ENCODE assay signal across 7 mouse cellular contexts in the genomic region with DNA sequence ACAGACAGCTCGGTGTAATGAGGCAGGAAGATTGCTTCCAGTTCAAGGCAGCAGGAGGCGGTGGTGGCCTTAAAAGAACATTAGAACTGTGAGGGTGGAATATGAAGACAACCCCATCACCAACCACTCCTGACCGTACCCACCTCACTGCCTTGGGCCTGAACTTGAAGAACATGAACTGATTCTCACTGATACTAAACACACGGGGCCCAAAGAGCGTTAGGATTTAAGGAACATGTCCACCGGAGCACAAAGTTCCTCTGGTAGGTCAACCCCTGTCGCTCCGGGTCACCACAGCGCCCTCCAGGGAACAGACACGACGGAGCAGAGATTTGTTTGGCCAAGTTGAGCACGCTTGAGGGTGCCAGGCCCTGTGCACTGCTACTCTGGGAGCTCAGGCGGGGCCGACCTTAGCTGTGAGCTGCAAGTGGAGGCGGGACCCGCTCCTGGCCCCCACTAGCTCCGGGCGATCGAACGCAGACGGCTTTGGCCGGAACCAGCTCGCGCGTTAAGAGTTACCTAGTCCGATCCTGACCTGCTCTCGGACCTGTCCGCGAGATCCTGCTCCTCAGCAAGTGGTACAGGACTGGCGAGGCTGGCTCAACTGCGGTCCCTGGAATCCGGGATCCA. TPM values are rescaled to one million over a fixed set of nuclear protein-coding genes. Genes with fewer than 3 reads are reported as not detected.
A peak's percentile ranks its signal among the peaks of the same experiment; 100 is the strongest.
DNase-seq lines count a peak whose midpoint lies in the region; ATAC-seq and TF ChIP-seq lines count a peak whose summit lies in the region.

No protein-coding gene starts in this region.

- H3K4me3 ChIP-seq in G1E (ENCODE audit: low read depth, low read length) = peak overlapping the region; percentile 79
- peak overlapping the region; percentile 79 for H3K4me3 ChIP-seq in embryonic facial prominence, embryonic 13.5 days
- peak overlapping the region; percentile 84 for H3K4me3 ChIP-seq in heart, embryonic 16.5 days (ENCODE audit: low read length)

- peak overlapping the region; percentile 79 for H3K9ac ChIP-seq in embryonic facial prominence, embryonic 13.5 days
- H3K9ac ChIP-seq in heart, embryonic 16.5 days (ENCODE audit: low read length) = peak overlapping the region; percentile 84

- peak; percentile 80 for DNase-seq in CD4-positive helper T cell, adult 2 months (ENCODE audit: low read depth, low spot score)
- peak; percentile 36 for DNase-seq in G1E (ENCODE audit: low spot score)
- peak; percentile 55 to 56 for DNase-seq in left cerebral cortex, postnatal 14 days (ENCODE audit: low spot score in 2 of 2)
- peak; percentile 77 for DNase-seq in splenic B cell, adult 2 months (ENCODE audit: low read depth, low spot score)

- H3K27ac ChIP-seq in embryonic facial prominence, embryonic 13.5 days = peak overlapping the region; percentile 78
- peak overlapping the region; percentile 88 for H3K27ac ChIP-seq in heart, embryonic 16.5 days (ENCODE audit: low read length)

- ATAC-seq in G1E (ENCODE audit: extremely low read depth, insufficient number of reproducible peaks, low FRiP score, poor library complexity, severe bottlenecking) = no peak
- ATAC-seq in embryonic facial prominence, embryonic 13.5 days (ENCODE audit: insufficient number of reproducible peaks, insufficient read depth, low FRiP score, low TSS enrichment, low read depth) = peak; percentile 65; the same call in 1 of the 2 replicates
- peak; percentile 71 for ATAC-seq in heart, embryonic 16.5 days (replicated peaks; ENCODE audit: extremely low read depth, insufficient read depth, low FRiP score)
- ATAC-seq in megakaryocyte-erythroid progenitor cell, adult 5-6 weeks (replicated peaks; ENCODE audit: low FRiP score, low TSS enrichment, poor library complexity, severe bottlenecking) = peak; percentile 43

- H3K36me3 ChIP-seq in G1E (replicated peaks) = no peaks in the 10 kb centered on the region
- H3K36me3 ChIP-seq in embryonic facial prominence, embryonic 13.5 days = no peaks in the 10 kb centered on the region
- H3K36me3 ChIP-seq in heart, embryonic 16.5 days (ENCODE audit: control insufficient read depth, insufficient read depth) = no peaks in the 10 kb centered on the region
- H3K36me3 ChIP-seq in splenic B cell, adult 2 months (ENCODE audit: control insufficient read depth, insufficient read depth, low read length, poor library complexity, severe bottlenecking) = no peaks in the 10 kb centered on the region

- peak overlapping the region; percentile 84 for H3K4me2 ChIP-seq in embryonic facial prominence, embryonic 13.5 days
- peak overlapping the region; percentile 81 for H3K4me2 ChIP-seq in heart, embryonic 16.5 days (ENCODE audit: low read depth, low read length)

- under 1% methylated on average over 32 of the region's 32 CpGs for WGBS in embryonic facial prominence, embryonic 13.5 days
- WGBS in heart, embryonic 16.5 days = 1% methylated on average over 32 of the region's 32 CpGs

- 0 out of 2 replicates have a peak, but pooled peaks cover 5% of the 10 kb centered on the region for H3K9me3 ChIP-seq in G1E (replicated peaks)
- no peaks in the 10 kb centered on the region for H3K9me3 ChIP-seq in embryonic facial prominence, embryonic 13.5 days
- no peaks in the 10 kb centered on the region for H3K9me3 ChIP-seq in heart, embryonic 16.5 days (replicated peaks; ENCODE audit: control insufficient read depth, low read length)

- peaks cover 59% of the 10 kb centered on the region for H3K4me1 ChIP-seq in G1E (ENCODE audit: insufficient read depth, low read depth, low read length)
- H3K4me1 ChIP-seq in embryonic facial prominence, embryonic 13.5 days = peaks cover 9% of the 10 kb centered on the region
- peaks cover 9% of the 10 kb centered on the region for H3K4me1 ChIP-seq in heart, embryonic 16.5 days (ENCODE audit: control insufficient read depth, insufficient read depth, low read length)

- H3K27me3 ChIP-seq in G1E (ENCODE audit: insufficient read depth, low read length) = no peaks in the 10 kb centered on the region
- no peaks in the 10 kb centered on the region for H3K27me3 ChIP-seq in embryonic facial prominence, embryonic 13.5 days
- H3K27me3 ChIP-seq in heart, embryonic 16.5 days (ENCODE audit: control insufficient read depth, insufficient read depth, low read length) = no peaks in the 10 kb centered on the region
- no peaks in the 10 kb centered on the region for H3K27me3 ChIP-seq in splenic B cell, adult 2 months (ENCODE audit: control insufficient read depth, insufficient read depth, low read length, poor library complexity, severe bottlenecking)

- TF ChIP-seq CTCF in G1E (IDR thresholded peaks at IDR 0.05; ENCODE audit: low read depth, low read length) = no peak

- intact Hi-C loops in left cerebral cortex, postnatal 14 days (cut with DNase I) = loop anchor here (5.0 kb wide), 1 partner anchor 106 kb away; a partner anchor contains a TSS

RNA-seq across cellular contexts. Expression of a gene that starts 0.5 kb away (rescaled TPM):
- total RNA-seq in G1E (2014; fragmentation: Nextera tagmentation) (5.5 and 7.0 TPM in 2 replicates), G1E (2017) (3.0 and 3.2 TPM in 2 replicates)
- polyA plus RNA-seq in G1E (2012) = 2.9 and 4.2 TPM in 2 replicates
- polyA plus RNA-seq in embryonic facial prominence, embryonic 13.5 days (2015; fragmentation: Nextera tagmentation; extraction: Ambion mirVana) = 39.1 and 43.1 TPM in 2 replicates
- polyA plus RNA-seq in heart, embryonic 16.5 days (2015; fragmentation: Nextera tagmentation; extraction: Ambion mirVana) = 48.6 and 52.8 TPM in 2 replicates
- total RNA-seq in left cerebral cortex, postnatal 14 days (2021) = 10 to 100 TPM; 15.7 to 18.4 TPM
- total RNA-seq in megakaryocyte-erythroid progenitor cell, adult 5-6 weeks (2014; fragmentation: Nextera tagmentation) = 5.5 and 6.2 TPM in 2 replicates
- total RNA-seq in megakaryocyte-erythroid progenitor cell, adult 5-6 weeks (2017) = 4.6 and 5.3 TPM in 2 replicates

RNA-seq across cellular contexts. Expression of a gene that starts 9.1 kb away (rescaled TPM):
- total RNA-seq in G1E (2014; fragmentation: Nextera tagmentation) = 85.2 and 96.8 TPM in 2 replicates
- total RNA-seq in G1E (2017) = 85.3 and 85.9 TPM in 2 replicates
- 40.9 and 45.0 TPM in 2 replicates for polyA plus RNA-seq in G1E (2012)
- polyA plus RNA-seq in embryonic facial prominence, embryonic 13.5 days (2015; fragmentation: Nextera tagmentation; extraction: Ambion mirVana) = 134 TPM in 2 replicates
- 53.8 and 56.0 TPM in 2 replicates for polyA plus RNA-seq in heart, embryonic 16.5 days (2015; fragmentation: Nextera tagmentation; extraction: Ambion mirVana)
- total RNA-seq in left cerebral cortex, postnatal 14 days (2021) = 10 to 100 TPM; 80.2 to 81.5 TPM
- total RNA-seq in megakaryocyte-erythroid progenitor cell, adult 5-6 weeks (2014; fragmentation: Nextera tagmentation) = 92.6 and 106 TPM in 2 replicates
- total RNA-seq in megakaryocyte-erythroid progenitor cell, adult 5-6 weeks (2017) = 156 and 197 TPM in 2 replicates

RNA-seq across cellular contexts. Expression of a gene that starts 36.0 kb away (rescaled TPM):
- 4.4 and 6.2 TPM in 2 replicates for total RNA-seq in G1E (2014; fragmentation: Nextera tagmentation)
- 5.2 and 5.7 TPM in 2 replicates for total RNA-seq in G1E (2017)
- 17.6 and 21.5 TPM in 2 replicates for polyA plus RNA-seq in G1E (2012)
- 10.2 and 16.4 TPM in 2 replicates for polyA plus RNA-seq in embryonic facial prominence, embryonic 13.5 days (2015; fragmentation: Nextera tagmentation; extraction: Ambion mirVana)
- 2.1 and 2.9 TPM in 2 replicates for polyA plus RNA-seq in heart, embryonic 16.5 days (2015; fragmentation: Nextera tagmentation; extraction: Ambion mirVana)
- 100 to 1,000 TPM; 170 TPM for total RNA-seq in left cerebral cortex, postnatal 14 days (2021)
- total RNA-seq in megakaryocyte-erythroid progenitor cell, adult 5-6 weeks (2014; fragmentation: Nextera tagmentation) = 6.3 and 10.4 TPM in 2 replicates
- 1.0 and 4.5 TPM in 2 replicates for total RNA-seq in megakaryocyte-erythroid progenitor cell, adult 5-6 weeks (2017)

RNA-seq across cellular contexts. Expression of a gene that starts 40.8 kb away (rescaled TPM):
- 21.2 and 37.9 TPM in 2 replicates for total RNA-seq in G1E (2014; fragmentation: Nextera tagmentation)
- total RNA-seq in G1E (2017) = 14.7 and 18.4 TPM in 2 replicates
- 29.5 and 34.9 TPM in 2 replicates for polyA plus RNA-seq in G1E (2012)
- polyA plus RNA-seq in embryonic facial prominence, embryonic 13.5 days (2015; fragmentation: Nextera tagmentation; extraction: Ambion mirVana) = 11.4 and 14.6 TPM in 2 replicates
- polyA plus RNA-seq in heart, embryonic 16.5 days (2015; fragmentation: Nextera tagmentation; extraction: Ambion mirVana) = 6.1 and 6.7 TPM in 2 replicates
- 10 to 100 TPM; 56.1 to 56.2 TPM for total RNA-seq in left cerebral cortex, postnatal 14 days (2021)
- 1.4 TPM in 1 of 2 replicates, not detected in the other for total RNA-seq in megakaryocyte-erythroid progenitor cell, adult 5-6 weeks (2014; fragmentation: Nextera tagmentation)
- total RNA-seq in megakaryocyte-erythroid progenitor cell, adult 5-6 weeks (2017) = not detected in 2 replicates

RNA-seq across cellular contexts. Expression of a gene that starts 44.7 kb away (rescaled TPM):
- total RNA-seq in G1E (2014; fragmentation: Nextera tagmentation) (1.6 and 2.0 TPM in 2 replicates), G1E (2017) (0.11 and 1.0 TPM in 2 replicates)
- polyA plus RNA-seq in G1E (2012) = 0.65 and 0.74 TPM in 2 replicates
- polyA plus RNA-seq in embryonic facial prominence, embryonic 13.5 days (2015; fragmentation: Nextera tagmentation; extraction: Ambion mirVana) = 0.28 and 0.95 TPM in 2 replicates
- polyA plus RNA-seq in heart, embryonic 16.5 days (2015; fragmentation: Nextera tagmentation; extraction: Ambion mirVana) = 0.35 TPM in 1 of 2 replicates, not detected in the other
- total RNA-seq in left cerebral cortex, postnatal 14 days (2021) = under 1 TPM; 0.33 to 0.53 TPM
- total RNA-seq in megakaryocyte-erythroid progenitor cell, adult 5-6 weeks (2014; fragmentation: Nextera tagmentation) = 14.1 and 22.5 TPM in 2 replicates
- 6.6 and 13.9 TPM in 2 replicates for total RNA-seq in megakaryocyte-erythroid progenitor cell, adult 5-6 weeks (2017)

Comparison
In these comparisons a context has a peak if more than half of its experiments do, and no peak if none do; other contexts are left out.
1. RNA of a gene that starts 36.0 kb away (total RNA-seq): 170 TPM in left cerebral cortex, postnatal 14 days; 1.0 to 10.4 TPM in megakaryocyte-erythroid progenitor cell, adult 5-6 weeks and 4.4 to 6.2 TPM in G1E; every median in the first group is over 10 times any median in the second.
2. Peak in every context shown above with its lines, with median percentiles within 50 percentile points of each other: DNase-seq and H3K4me3 ChIP-seq.